Mouse (Mus musculus) lung, postnatal 10 days (tissue): Measurements from ENCODE around the gene Tcl1b5.
"Not testable (repeated sequence)": the region's sequence is repeated elsewhere in the genome, so short reads cannot be mapped to it uniquely, and the experiment has no call there.

Source experiments
- DNase-seq: peaks from one replicate; pipeline ENCODE4 v3.0.0; 2021

Gene Tcl1b5

DNA sequence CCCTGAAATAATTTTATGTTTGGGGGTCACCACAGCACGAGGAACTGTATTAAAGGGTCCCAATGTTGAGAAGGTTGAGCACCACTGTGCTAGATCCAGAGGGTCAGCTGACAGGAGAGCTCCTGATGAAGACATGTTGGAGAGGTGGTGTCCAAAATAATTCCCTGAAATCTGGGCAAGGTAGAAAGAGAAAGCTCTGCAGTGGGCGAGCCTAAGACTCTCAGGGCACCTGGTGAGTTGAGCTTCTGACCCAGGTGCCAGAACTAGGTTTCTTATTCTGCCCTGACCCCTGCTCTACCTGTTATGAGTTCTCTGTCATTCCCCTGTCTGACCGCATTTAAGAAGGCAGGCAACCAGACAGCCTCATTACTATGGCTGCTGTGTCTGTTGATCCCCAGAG, at the start of gene Tcl1b5:
Gene Tcl1b5, plus strand, starts transcription at position 301 of the 400 bp plus-strand sequence.
- not testable (repeated sequence) for DNase-seq

GRCm38 (mm10) chr12:105126516-105126915, 49.6 kb upstream of the Tcl1b5 start:
- no peak for DNase-seq

DNA sequence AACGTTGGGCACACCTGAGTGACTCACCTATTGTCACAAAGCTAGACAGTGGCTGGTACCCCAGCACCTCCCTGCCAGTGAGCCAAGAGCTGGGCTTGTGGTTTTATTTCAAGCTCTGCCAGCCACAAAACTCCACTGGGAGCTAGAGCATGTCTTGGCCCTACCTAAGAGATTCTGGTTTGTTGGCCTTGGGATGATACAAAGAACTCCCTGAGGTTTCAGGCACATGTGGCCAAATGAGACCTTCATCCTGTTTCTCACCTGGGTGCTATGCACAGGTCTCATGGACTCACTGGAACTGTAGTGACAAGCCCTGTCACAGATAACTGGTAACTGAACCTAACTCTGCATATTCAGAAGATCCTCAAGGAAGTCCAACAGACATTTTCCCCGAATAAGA, 48.5 kb upstream of the Tcl1b5 start:
- DNase-seq: no peak

DNA sequence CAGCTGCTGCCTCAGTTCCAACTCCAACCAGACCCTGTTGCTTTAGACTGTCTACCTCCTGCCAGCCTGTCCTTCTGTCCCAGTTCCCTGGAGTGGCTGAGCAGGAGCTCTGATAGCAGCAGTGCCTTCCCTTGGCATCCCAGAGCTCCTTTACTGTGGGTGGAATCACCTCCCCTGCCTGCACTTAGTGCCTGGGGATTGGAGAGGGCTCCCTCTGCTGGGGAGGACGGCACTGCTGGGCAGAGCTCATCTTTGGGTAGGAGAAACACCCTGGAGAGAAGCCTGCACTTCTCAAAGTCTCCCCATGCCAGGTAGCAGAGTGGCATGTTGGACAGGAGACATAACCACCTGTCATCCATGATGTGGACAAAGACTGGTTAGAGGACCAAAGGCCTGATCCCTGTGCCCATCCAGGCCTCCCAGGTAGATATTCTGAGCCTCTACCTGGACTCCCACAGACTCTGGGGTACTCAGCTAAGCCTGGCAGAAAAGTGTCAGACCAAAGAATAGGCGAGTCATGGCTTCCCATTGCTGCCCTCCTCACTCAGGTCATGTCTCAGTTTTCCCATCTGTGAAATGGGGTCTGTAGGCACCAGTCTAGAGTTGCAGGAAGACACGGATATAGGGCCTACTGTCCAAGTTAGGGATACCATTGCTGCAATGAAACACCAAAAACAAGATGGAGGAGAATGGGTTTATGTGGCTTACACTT, 46.5 kb upstream of the Tcl1b5 start:
- not testable (repeated sequence) for DNase-seq

GRCm38 (mm10) chr12:105134167-105134566, 42.0 kb upstream of the Tcl1b5 start:
- not testable (repeated sequence) for DNase-seq

GRCm38 (mm10) chr12:105134826-105135225, 41.3 kb upstream of the Tcl1b5 start:
- DNase-seq: not testable (repeated sequence)

GRCm38 (mm10) chr12:105137729-105138128, 38.4 kb upstream of the Tcl1b5 start:
- not testable (repeated sequence) for DNase-seq

GRCm38 (mm10) chr12:105143096-105143495, 33.0 kb upstream of the Tcl1b5 start:
- no peak for DNase-seq

DNA sequence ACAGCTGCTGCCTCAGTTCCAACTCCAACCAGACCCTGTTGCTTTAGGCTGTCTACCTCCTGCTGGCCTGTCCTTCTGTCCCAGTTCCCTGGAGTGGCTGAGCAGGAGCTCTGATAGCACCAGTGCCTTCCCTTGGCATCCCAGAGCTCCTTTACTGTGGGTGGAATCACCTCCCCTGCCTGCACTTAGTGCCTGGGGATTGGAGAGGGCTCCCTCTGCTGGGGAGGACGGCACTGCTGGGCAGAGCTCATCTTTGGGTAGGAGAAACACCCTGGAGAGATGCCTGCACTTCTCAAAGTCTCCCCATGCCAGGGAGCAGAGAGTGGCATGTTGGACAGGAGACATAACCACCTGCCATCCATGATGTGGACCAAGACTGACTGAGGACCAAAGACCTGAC, 31.2 kb upstream of the Tcl1b5 start:
- DNase-seq: not testable (repeated sequence)

DNA sequence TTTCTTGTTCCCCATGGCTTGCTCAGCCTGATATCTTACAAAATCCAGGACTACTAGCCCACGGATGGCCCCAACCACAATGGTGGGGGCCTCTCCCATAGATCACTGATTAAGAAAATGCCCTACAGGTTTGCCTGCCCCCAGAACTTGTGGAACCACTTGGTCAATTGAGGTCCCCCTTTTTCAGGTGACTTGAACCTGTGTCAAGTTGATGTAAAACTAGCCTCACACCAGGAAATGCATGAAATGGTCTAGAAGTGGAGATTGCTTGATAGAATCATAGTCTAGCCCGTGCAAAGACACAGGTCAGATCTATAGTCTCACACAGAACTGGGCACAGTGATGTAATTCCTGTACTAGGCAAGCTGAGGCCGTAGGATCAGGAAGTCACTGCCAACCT, 30.4 kb upstream of the Tcl1b5 start, which contains the start of gene Tcl1b2:
Gene Tcl1b2, plus strand, starts transcription at position 301 of the 400 bp plus-strand sequence.
- no peak for DNase-seq

GRCm38 (mm10) chr12:105155286-105155685, 20.9 kb upstream of the Tcl1b5 start:
- not testable (repeated sequence) for DNase-seq

- DNase-seq: no peak
Measured at GRCm38 (mm10) chr12:105158842-105159241, 17.3 kb upstream of the Tcl1b5 start.

DNA sequence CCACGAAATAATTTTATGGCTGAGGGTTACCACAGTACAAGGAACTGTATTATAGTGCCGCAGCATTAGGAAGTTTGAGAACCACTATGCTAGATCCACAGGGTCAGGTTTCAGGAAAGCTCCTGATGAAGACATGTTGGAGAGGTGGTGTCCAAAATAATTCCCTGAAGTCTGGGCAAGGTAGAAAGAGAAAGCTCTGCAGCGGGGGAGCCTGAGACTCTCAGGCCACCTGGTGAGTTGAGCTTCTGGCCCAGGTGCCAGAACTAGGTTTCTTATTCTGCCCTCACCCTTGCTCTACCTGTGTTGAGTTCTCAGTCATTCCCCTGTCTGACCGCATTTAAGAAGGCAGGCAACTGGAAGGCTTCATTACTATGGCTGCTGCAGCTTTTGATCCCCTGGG, 16.8 kb upstream of the Tcl1b5 start, which contains the start of gene Tcl1b1:
Gene Tcl1b1, plus strand, starts transcription at position 301 of the 400 bp plus-strand sequence.
- no peak for DNase-seq

DNA sequence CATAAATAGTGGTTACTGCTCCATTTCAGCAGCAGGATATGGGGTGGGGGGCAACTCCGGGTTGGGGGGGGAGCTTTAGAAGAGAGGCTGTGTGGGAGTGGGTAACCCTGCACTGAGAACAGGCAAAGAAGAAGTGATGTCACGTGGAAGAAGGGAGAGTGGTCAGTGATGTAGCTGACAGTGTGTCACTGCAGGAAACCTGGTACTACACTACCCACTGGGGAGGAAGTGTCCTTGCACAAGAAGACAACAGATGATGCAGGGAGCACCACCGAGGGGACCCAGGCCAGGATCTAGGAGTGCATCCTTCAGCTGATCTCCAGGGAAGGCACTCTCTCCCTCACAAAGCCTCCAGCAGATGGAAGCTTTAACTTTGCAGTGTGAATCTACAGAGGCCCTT, 9.4 kb upstream of the Tcl1b5 start:
- DNase-seq: no peak

DNA sequence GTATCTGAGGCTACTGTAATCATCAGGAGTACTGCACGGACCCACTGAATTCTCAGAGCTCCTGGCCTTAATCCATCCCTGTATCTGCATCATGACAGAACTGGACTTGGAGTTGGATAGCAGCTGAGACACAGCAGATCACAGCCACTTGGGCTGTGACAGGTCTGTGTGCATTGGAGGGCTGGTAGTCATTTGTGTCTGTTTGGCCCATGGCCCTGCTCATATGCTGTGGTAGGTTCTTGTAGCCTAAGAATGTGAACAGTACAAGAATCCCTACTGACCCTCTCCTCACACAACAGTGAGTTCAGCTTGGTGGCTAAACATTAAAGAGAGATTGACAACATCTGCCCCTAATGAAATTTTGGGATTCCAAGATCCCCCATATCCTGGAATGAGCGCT, 2.8 kb upstream of the Tcl1b5 start:
- peak; percentile 52 for DNase-seq

- DNase-seq: peak; percentile 60
Measured at GRCm38 (mm10) chr12:105174318-105174717, 1.8 kb upstream of the Tcl1b5 start.

DNA sequence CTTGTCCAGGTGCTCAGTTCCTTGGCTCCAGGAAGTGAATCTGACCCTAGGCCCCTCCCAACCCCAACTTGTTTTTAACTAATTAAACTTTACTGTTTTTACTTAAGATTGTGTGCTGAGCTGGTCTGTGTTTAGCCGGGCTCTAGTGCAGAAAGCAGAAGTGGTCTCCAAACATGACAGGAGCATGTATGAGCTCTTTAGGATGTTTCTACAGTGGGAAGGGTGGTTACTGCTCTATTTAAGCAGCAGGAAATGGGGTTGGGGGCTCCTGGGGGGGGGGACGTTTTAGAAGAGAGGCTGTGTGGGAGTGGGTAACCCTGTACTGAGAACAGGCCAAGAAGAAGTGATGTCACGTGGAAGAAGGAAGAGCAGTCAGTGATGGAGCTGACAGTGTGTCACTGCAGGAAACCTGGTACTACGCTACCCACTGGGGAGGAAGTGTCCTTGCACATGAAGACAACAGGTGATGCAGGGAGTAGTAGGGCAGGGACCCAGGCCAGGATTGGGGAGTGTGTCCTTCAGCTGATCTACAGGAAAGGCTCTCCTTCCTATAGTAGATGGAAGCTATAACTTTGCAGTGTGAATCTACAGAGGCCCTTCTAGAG, 5.0 kb downstream of the Tcl1b5 start:
- not testable (repeated sequence) for DNase-seq

DNA sequence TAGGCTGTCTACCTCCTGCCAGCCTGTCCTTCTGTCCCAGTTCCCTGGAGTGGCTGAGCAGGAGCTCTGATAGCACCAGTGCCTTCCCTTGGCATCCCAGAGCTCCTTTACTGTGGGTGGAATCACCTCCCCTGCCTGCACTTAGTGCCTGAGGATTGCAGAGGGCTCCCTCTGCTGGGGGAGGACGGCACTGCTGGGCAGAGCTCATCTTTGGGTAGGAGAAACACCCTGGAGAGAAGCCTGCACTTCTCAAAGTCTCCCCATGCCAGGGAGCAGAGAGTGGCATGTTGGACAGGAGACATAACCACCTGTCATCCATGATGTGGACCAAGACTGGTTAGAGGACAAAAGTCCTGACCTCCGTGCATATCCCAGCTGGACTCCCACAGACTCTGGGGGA, 12.8 kb downstream of the Tcl1b5 start:
- DNase-seq: not testable (repeated sequence)

DNA sequence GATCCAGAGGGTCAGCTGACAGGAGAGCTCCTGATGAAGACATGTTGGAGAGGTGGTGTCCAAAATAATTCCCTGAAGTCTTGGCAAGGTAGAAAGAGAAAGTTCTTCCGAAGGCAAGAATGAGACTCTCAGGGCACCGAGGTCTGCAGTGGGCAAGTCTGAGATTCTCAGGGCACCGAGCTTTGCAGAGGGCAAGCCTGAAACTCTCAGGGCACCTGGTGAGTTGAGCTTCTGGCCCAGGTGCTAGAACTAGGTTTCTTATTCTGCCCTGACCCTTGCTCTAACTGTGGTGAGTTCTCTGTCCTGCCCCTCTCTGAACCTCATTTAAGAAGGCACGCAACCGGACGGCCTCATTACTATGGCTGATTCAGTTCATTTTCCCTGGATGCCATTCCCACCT, 14.6 kb downstream of the Tcl1b5 start, which contains the start of gene Tcl1b3:
Gene Tcl1b3, plus strand, starts transcription at position 301 of the 400 bp plus-strand sequence.
- not testable (repeated sequence) for DNase-seq

GRCm38 (mm10) chr12:105199684-105200497, 23.7 kb downstream of the Tcl1b5 start:
- not testable (repeated sequence) for DNase-seq

DNA sequence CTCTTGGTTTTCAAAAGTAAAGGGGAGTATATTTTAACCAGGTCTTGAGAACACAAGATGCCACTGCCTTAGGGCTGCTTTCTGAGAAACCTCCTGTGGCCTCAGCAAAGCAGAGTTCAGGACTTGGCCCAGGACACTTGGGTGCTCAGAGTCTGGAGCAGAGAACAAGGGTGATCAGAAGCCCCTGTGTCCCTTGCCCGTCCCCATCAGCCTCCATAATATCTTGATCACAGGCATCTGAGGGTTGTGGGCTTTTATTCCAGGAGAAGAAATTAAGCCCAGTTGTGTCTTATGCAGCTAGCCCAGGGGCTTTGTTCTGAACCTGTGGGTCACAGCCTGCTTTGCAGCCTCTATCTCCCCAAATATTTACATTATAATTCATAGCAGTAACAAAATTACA, 25.5 kb downstream of the Tcl1b5 start, which contains the start of gene Tcl1b4:
Gene Tcl1b4, plus strand, starts transcription at position 301 of the 400 bp plus-strand sequence.
- not testable (repeated sequence) for DNase-seq

GRCm38 (mm10) chr12:105207071-105207470, 30.9 kb downstream of the Tcl1b5 start:
- no peak for DNase-seq

DNA sequence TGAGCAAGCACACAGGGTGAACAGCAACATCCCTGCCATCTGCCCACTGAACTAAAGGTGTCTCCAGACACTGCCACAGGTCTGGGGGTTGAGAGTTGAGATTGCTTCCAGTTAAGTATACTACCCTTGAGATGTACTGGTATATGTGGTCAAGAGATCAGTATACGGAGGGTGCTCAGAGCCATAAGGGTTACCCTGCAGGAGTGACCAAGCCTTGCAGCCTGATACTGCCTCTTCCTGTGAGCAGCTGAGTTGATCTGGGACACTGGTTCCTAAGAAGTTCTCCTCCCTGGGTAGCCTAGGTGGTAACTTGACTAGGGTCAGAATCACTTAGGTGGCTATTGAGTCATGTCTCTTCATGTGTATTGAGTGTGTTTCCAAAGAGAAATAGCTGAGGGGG, 32.3 kb downstream of the Tcl1b5 start:
- no peak for DNase-seq
